In the genomic region with DNA sequence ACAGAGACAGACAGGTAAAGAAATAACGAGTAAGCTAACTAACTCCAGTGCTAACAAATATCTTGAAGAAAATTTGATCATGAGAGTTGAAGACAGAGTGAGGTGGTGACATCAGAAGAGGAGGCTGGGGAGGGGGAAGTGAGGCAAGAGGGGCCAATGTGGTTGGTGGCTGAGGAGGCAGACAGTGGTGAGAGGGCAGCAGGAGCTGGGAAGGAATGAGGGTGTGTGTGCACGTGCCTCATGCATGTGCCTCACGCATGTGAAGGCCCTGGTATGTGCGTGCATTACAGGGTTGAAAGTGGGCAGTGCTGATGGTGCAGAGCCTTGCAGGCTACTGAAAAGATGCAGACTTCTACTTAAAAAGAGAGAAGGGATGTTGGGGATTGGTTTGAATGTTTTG, we compare ENCODE assay signal across 17 mouse cellular contexts.
"Had no signal": no experiment of that assay in that cellular context is flagged by ENCODE, and none has a peak within 500 bp of the region (broad histone marks: within the 10 kb centered on the region; RNA-seq: fewer than 3 reads in every experiment).

No protein-coding gene starts in this region.

- H3K4me1 ChIP-seq: limb, embryonic 15.5 days; liver, embryonic 13.5 days; midbrain, embryonic 10.5 days; neural tube, embryonic 12.5 days had no signal

- H3K4me3 ChIP-seq: layer of hippocampus, adult 2 months; left cerebral cortex, adult 2 months; limb, embryonic 15.5 days; liver, embryonic 13.5 days; midbrain, embryonic 10.5 days; neural tube, embryonic 12.5 days had no signal

- H3K27ac ChIP-seq: layer of hippocampus, adult 2 months; left cerebral cortex, adult 2 months; limb, embryonic 15.5 days; liver, embryonic 13.5 days; midbrain, embryonic 10.5 days; neural tube, embryonic 12.5 days had no signal

- H3K9me3 ChIP-seq: limb, embryonic 15.5 days; liver, embryonic 13.5 days; midbrain, embryonic 10.5 days; neural tube, embryonic 12.5 days had no signal

- H3K4me2 ChIP-seq: limb, embryonic 15.5 days; liver, embryonic 13.5 days; neural tube, embryonic 12.5 days had no signal

- H3K36me3 ChIP-seq: liver, embryonic 13.5 days; neural tube, embryonic 12.5 days had no signal

- H3K9ac ChIP-seq: limb, embryonic 15.5 days; liver, embryonic 13.5 days; neural tube, embryonic 12.5 days had no signal

- H3K27me3 ChIP-seq: limb, embryonic 15.5 days; liver, embryonic 13.5 days; neural tube, embryonic 12.5 days had no signal

- DNase-seq: kidney, adult 18-20 months; kidney, postnatal 10 days; kidney, postnatal 4 days; liver, embryonic 13.5 days; lung, adult 18-20 months; lung, postnatal 4 days; midbrain, embryonic 14.5 days; retina, postnatal 1 day; right cerebral cortex, postnatal 4 days; spleen, adult 18-20 months; thymus, adult 18-20 months; thymus, postnatal 14 days had no signal
